In the genomic region with DNA sequence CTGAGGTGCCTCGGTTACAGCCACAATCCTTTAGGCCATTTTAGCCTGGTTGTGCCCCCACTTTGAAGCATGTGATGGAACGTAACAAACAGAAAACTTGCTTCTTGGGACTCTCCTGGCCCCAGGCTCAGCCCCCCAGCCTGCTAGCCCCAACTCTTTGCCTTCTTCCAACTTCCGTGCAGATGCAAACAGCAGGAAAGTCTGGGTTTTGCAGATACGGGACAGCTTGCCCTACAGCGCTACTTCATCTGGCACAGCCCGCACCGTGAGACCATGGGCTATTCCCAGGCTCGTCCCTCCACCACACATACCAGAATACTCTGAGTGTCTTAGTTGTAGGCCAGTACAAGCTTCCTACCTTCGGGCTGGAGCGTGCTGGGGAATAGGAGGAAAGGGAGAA, we compare ENCODE assay signal across 8 mouse cellular contexts. TPM values are rescaled to one million over a fixed set of nuclear protein-coding genes. Genes with fewer than 3 reads are reported as not detected.
A peak's percentile ranks its signal among the peaks of the same experiment; 100 is the strongest.
DNase-seq lines count a peak whose midpoint lies in the region; ATAC-seq and TF ChIP-seq lines count a peak whose summit lies in the region.

No protein-coding gene starts in this region.

- TF ChIP-seq CTCF in E14TG2a.4 (conservative IDR thresholded peaks at IDR 0.05; ENCODE audit: low read length) (no peak), G1E (IDR thresholded peaks at IDR 0.05; ENCODE audit: low read depth, low read length) (no peak)
- TF ChIP-seq CTCF in cerebellum, adult 2 months (IDR thresholded peaks at IDR 0.05; ENCODE audit: borderline replicate concordance, insufficient read depth, low read depth, low read length): no peak

- H3K27me3 ChIP-seq in E14TG2a.4 (ENCODE audit: insufficient read depth, low read length): no peaks in the 10 kb centered on the region
- H3K27me3 ChIP-seq in G1E (ENCODE audit: insufficient read depth, low read length): no peaks in the 10 kb centered on the region
- peaks cover 18% of the 10 kb centered on the region for H3K27me3 ChIP-seq in hindbrain, embryonic 10.5 days (ENCODE audit: insufficient read depth, poor library complexity, severe bottlenecking)
- peaks cover 13% of the 10 kb centered on the region; the same call in 1 of the 2 replicates for H3K27me3 ChIP-seq in liver, embryonic 15.5 days
- no peaks in the 10 kb centered on the region for H3K27me3 ChIP-seq in cerebellum, adult 2 months (ENCODE audit: control insufficient read depth, insufficient read depth, low read length)

- peak overlapping the region; percentile 59 for H3K27ac ChIP-seq in hindbrain, embryonic 10.5 days
- H3K27ac ChIP-seq in liver, embryonic 15.5 days (replicated peaks): no peak overlapping the region
- H3K27ac ChIP-seq in cerebellum, adult 2 months (ENCODE audit: insufficient read depth, low read length): no peak overlapping the region

- ATAC-seq in G1E (ENCODE audit: extremely low read depth, insufficient number of reproducible peaks, low FRiP score, poor library complexity, severe bottlenecking): peak; percentile 46
- ATAC-seq in liver, embryonic 15.5 days (ENCODE audit: insufficient read depth): no peak

- 7% methylated on average over 10 of the region's 10 CpGs for WGBS in hindbrain, embryonic 10.5 days
- 8% methylated on average over 10 of the region's 10 CpGs for WGBS in liver, embryonic 15.5 days (ENCODE audit: insufficient replicate concordance)
- whole genome bisulfite sequencing in cerebellum, adult 2 months: 33% methylated on average over 10 of the region's 10 CpGs

- no peak for TF ChIP-seq POLR2A in cerebellum, adult 2 months (IDR thresholded peaks at IDR 0.05; ENCODE audit: borderline replicate concordance, insufficient read depth, low read length)

- peak overlapping the region; percentile 36 for H3K4me2 ChIP-seq in liver, embryonic 15.5 days

- DNase-seq in G1E (ENCODE audit: low spot score): peak; percentile 40
- DNase-seq in hindbrain, embryonic 10.5 days (ENCODE audit: low spot score): peak; percentile 25
- DNase-seq in T-cell, adult 2 months (ENCODE audit: low spot score): no peak
- no peak for DNase-seq in layer of hippocampus, adult 9-11 months
- DNase-seq in cerebellum, adult 2 months: no peak
- no peak for DNase-seq in frontal cortex, postnatal 25 days (ENCODE audit: low spot score in 2 of 2)

- H3K4me1 ChIP-seq in E14TG2a.4 (replicated peaks; ENCODE audit: low read depth, low read length): peaks cover 64% of the 10 kb centered on the region
- H3K4me1 ChIP-seq in G1E (ENCODE audit: insufficient read depth, low read depth, low read length): peaks cover 45% of the 10 kb centered on the region
- peaks cover 24% of the 10 kb centered on the region for H3K4me1 ChIP-seq in hindbrain, embryonic 10.5 days (replicated peaks)
- peaks cover 32% of the 10 kb centered on the region for H3K4me1 ChIP-seq in liver, embryonic 15.5 days (replicated peaks)
- no peaks in the 10 kb centered on the region for H3K4me1 ChIP-seq in cerebellum, adult 2 months (ENCODE audit: control insufficient read depth, insufficient read depth, low read length)

- no peak overlapping the region for H3K9ac ChIP-seq in liver, embryonic 15.5 days

- H3K9me3 ChIP-seq in E14TG2a.4 (ENCODE audit: low read length): peaks cover 5% of the 10 kb centered on the region; the same call in 1 of the 2 replicates
- H3K9me3 ChIP-seq in G1E (replicated peaks): no peaks in the 10 kb centered on the region
- no peaks in the 10 kb centered on the region for H3K9me3 ChIP-seq in hindbrain, embryonic 10.5 days
- no peaks in the 10 kb centered on the region for H3K9me3 ChIP-seq in liver, embryonic 15.5 days (replicated peaks)

- H3K4me3 ChIP-seq in E14TG2a.4 (replicated peaks; ENCODE audit: low read length) (peak overlapping the region; percentile 82), G1E (ENCODE audit: low read depth, low read length) (peak overlapping the region; percentile 60; the same call in 1 of the 2 replicates)
- H3K4me3 ChIP-seq in hindbrain, embryonic 10.5 days: peak overlapping the region; percentile 52
- H3K4me3 ChIP-seq in liver, embryonic 15.5 days (replicated peaks): peak overlapping the region; percentile 15
- no peak overlapping the region for H3K4me3 ChIP-seq in cerebellum, adult 2 months (replicated peaks; ENCODE audit: insufficient read depth, low read depth, low read length)

- H3K36me3 ChIP-seq in E14TG2a.4 (ENCODE audit: insufficient read depth, low read length) (no peaks in the 10 kb centered on the region), G1E (replicated peaks) (no peaks in the 10 kb centered on the region)
- H3K36me3 ChIP-seq in hindbrain, embryonic 10.5 days: no peaks in the 10 kb centered on the region
- H3K36me3 ChIP-seq in liver, embryonic 15.5 days (replicated peaks): no peaks in the 10 kb centered on the region

RNA-seq across cellular contexts. Expression of a gene that starts 6.6 kb away (rescaled TPM):
- total RNA-seq in G1E (2014; fragmentation: Nextera tagmentation): 776 and 797 TPM in 2 replicates
- total RNA-seq in G1E (2017): 849 and 913 TPM in 2 replicates
- polyA plus RNA-seq in G1E (2012): 8.4 and 10.5 TPM in 2 replicates
- 133 and 157 TPM in 2 replicates for polyA plus RNA-seq in hindbrain, embryonic 10.5 days (2016; fragmentation: Nextera tagmentation; extraction: Ambion mirVana)
- polyA plus RNA-seq in liver, embryonic 15.5 days (2015; fragmentation: Nextera tagmentation; extraction: Ambion mirVana): 58.3 and 60.6 TPM in 2 replicates
- 737 and 742 TPM in 2 replicates for polyA plus RNA-seq in cerebellum, adult 2 months (2012; rRNA removed)

RNA-seq across cellular contexts. Expression of a gene that starts 26.9 kb away (rescaled TPM):
- 181 and 229 TPM in 2 replicates for total RNA-seq in G1E (2014; fragmentation: Nextera tagmentation)
- total RNA-seq in G1E (2017): 87.3 and 90.1 TPM in 2 replicates
- polyA plus RNA-seq in G1E (2012): 29.7 and 49.2 TPM in 2 replicates
- 190 and 227 TPM in 2 replicates for polyA plus RNA-seq in hindbrain, embryonic 10.5 days (2016; fragmentation: Nextera tagmentation; extraction: Ambion mirVana)
- polyA plus RNA-seq in liver, embryonic 15.5 days (2015; fragmentation: Nextera tagmentation; extraction: Ambion mirVana): 119 and 137 TPM in 2 replicates
- polyA plus RNA-seq in cerebellum, adult 2 months (2012; rRNA removed): 2.1 and 2.5 TPM in 2 replicates

RNA-seq across cellular contexts. Expression of a gene that starts 42.9 kb away (rescaled TPM):
- not detected in 2 replicates for total RNA-seq in G1E (2014; fragmentation: Nextera tagmentation)
- 0.12 TPM in 1 of 2 replicates, not detected in the other for total RNA-seq in G1E (2017)
- polyA plus RNA-seq in G1E (2012): not detected in 2 replicates
- not detected in 2 replicates for polyA plus RNA-seq in hindbrain, embryonic 10.5 days (2016; fragmentation: Nextera tagmentation; extraction: Ambion mirVana)
- 918 and 1,131 TPM in 2 replicates for polyA plus RNA-seq in liver, embryonic 15.5 days (2015; fragmentation: Nextera tagmentation; extraction: Ambion mirVana)
- polyA plus RNA-seq in cerebellum, adult 2 months (2012; rRNA removed): not detected in 2 replicates

RNA-seq across cellular contexts. Expression of a gene that starts 45.7 kb away (rescaled TPM):
- not detected in 2 replicates for total RNA-seq in G1E (2014; fragmentation: Nextera tagmentation)
- total RNA-seq in G1E (2017): 0.16 TPM in 1 of 2 replicates, not detected in the other
- not detected in 2 replicates for polyA plus RNA-seq in G1E (2012)
- polyA plus RNA-seq in hindbrain, embryonic 10.5 days (2016; fragmentation: Nextera tagmentation; extraction: Ambion mirVana): not detected in 2 replicates
- not detected in 2 replicates for polyA plus RNA-seq in liver, embryonic 15.5 days (2015; fragmentation: Nextera tagmentation; extraction: Ambion mirVana)
- polyA plus RNA-seq in cerebellum, adult 2 months (2012; rRNA removed): 0.33 TPM in 1 of 2 replicates, not detected in the other

Comparison
In these comparisons a context has a peak if more than half of its experiments do, and no peak if none do; other contexts are left out.
1. DNase-seq: peak in G1E (single experiment) and hindbrain, embryonic 10.5 days (single experiment); none in T-cell, adult 2 months (single experiment), layer of hippocampus, adult 9-11 months (single experiment), cerebellum, adult 2 months (0 of 2) and frontal cortex, postnatal 25 days (0 of 2).
2. RNA of a gene that starts 42.9 kb away (polyA plus RNA-seq): 918 to 1,131 TPM in liver, embryonic 15.5 days; not detected in cerebellum, adult 2 months, not detected in G1E and not detected in hindbrain, embryonic 10.5 days; every median in the first group is over 100 times any median in the second.